Mouse (Mus musculus) limb, embryonic 15.5 days (tissue): ENCODE results near the gene Jmy. TPM values are rescaled to one million over a fixed set of nuclear protein-coding genes. Genes with fewer than 3 reads are reported as not detected.
"Not testable (repeated sequence)": the region's sequence is repeated elsewhere in the genome, so short reads cannot be mapped to it uniquely, and the experiment has no call there.

ENCODE experiments used
- ATAC-seq: fragments of 200-750 bp; cut with Nextera tagmentation; 2 replicates; pipeline ENCODE4 v1.8.0; 2017; ENCODE audit warnings: low read depth, moderate TSS enrichment; ENCODE audit not compliant: insufficient number of reproducible peaks, low FRiP score, low TSS enrichment
- H3K27ac ChIP-seq: fragments of 300-500 bp; sonication (generic); 2 replicates; pipeline ENCODE4 v1.5.1; 2015; ENCODE audit warnings: moderate library complexity, mild to moderate bottlenecking, inconsistent platforms
- H3K27me3 ChIP-seq: fragments of 300-500 bp; sonication (generic); 2 replicates; pipeline ENCODE4 v1.6.1; 2015; ENCODE audit warnings: inconsistent platforms
- H3K36me3 ChIP-seq: fragments of 300-500 bp; sonication (generic); 2 replicates; pipeline ENCODE4 v1.6.1; 2015; ENCODE audit warnings: inconsistent platforms
- H3K4me1 ChIP-seq: fragments of 300-500 bp; sonication (generic); 2 replicates; pipeline ENCODE4 v1.6.1; 2015; ENCODE audit warnings: inconsistent platforms
- H3K4me2 ChIP-seq: fragments of 300-500 bp; sonication (generic); 2 replicates; pipeline ENCODE4 v1.6.1; 2015; ENCODE audit warnings: mild to moderate bottlenecking, inconsistent platforms
- H3K4me3 ChIP-seq: fragments of 300-500 bp; sonication (generic); 2 replicates; pipeline ENCODE4 v1.5.1; 2015; ENCODE audit warnings: mild to moderate bottlenecking, inconsistent platforms
- H3K9ac ChIP-seq: fragments of 300-500 bp; sonication (generic); 2 replicates; pipeline ENCODE4 v1.6.1; 2015; ENCODE audit warnings: inconsistent platforms
- H3K9me3 ChIP-seq: fragments of 300-500 bp; sonication (generic); 2 replicates; pipeline ENCODE4 v1.6.1; 2016; ENCODE audit warnings: inconsistent platforms
- WGBS: fragments of 180-500 bp; shearing (Covaris S2); methylation state at CpG from one replicate; pipeline ENCODE4 v1.1.7; 2015; 5-methylcytosine and 5-hydroxymethylcytosine counted together
- polyA plus RNA-seq: library from polyadenylated mRNA; unstranded; fragments of >200 nt; fragmentation: Nextera tagmentation; extraction: Ambion mirVana; gene quantifications from 2 replicates; pipeline ENCODE4 v1.2.1, GENCODE M21; 2015

The Jmy gene
- 4.6 and 5.7 TPM in 2 replicates for polyA plus RNA-seq

GRCm38 (mm10) chr13:93499167-93499972, at the start of gene Jmy:
TSS of gene Jmy (minus strand) at chr13:93499808.
- Histone ChIP-seq H3K4me1 (0 out of 2 replicates have a peak, but pooled peaks cover 7% of the 10 kb centered on the region), H3K27me3 (no peaks in the 10 kb centered on the region), H3K4me3 (peak within 1 kb of the TSS; percentile 97), H3K9ac (peak within 1 kb of the TSS; percentile 98), H3K4me2 (peak within 1 kb of the TSS; percentile 78), H3K36me3 (no peaks in the 10 kb centered on the region), H3K27ac (peak within 1 kb of the TSS; percentile 97), H3K9me3 (no peaks in the 10 kb centered on the region)
- under 1% methylated on average over 95 of the region's 105 CpGs for WGBS
- peak; percentile 94 for ATAC-seq

- Histone ChIP-seq H3K27ac (no peak overlapping the region), H3K4me3 (no peak overlapping the region), H3K4me1 (peaks cover 6% of the 10 kb centered on the region; the same call in 1 of the 2 replicates), H3K27me3 (no peaks in the 10 kb centered on the region), H3K4me2 (no peak overlapping the region), H3K9ac (no peak overlapping the region), H3K36me3 (no peaks in the 10 kb centered on the region), H3K9me3 (no peaks in the 10 kb centered on the region)
- no peak for ATAC-seq
- 63% methylated on average over 5 of the region's 5 CpGs for WGBS
These were observed 48.0 kb upstream of the Jmy start for GRCm38 (mm10) chr13:93547641-93548040.

DNA sequence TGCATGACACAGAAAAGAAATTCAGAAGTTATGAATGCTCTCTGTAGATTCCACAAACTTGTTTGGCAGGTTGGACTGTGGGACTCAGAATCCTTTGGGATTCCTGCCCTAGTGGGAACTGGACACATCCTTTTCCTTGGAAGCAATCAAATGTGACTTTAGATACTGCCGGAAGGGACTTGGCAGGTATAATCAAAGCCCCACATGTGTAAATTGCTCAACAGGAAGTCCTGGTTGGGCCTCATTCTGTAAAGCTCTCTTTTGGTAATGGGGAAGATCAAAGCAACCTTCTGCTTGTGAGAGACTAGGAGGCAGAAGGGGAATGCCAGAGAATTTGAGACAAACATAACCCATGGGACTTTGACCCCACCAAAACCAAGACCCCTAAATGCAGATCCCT, 46.4 kb upstream of the Jmy start:
- H3K27me3 ChIP-seq, result no peaks in the 10 kb centered on the region
- WGBS, result 24% methylated on average over 1 of the region's 1 CpGs
- ATAC-seq, result no peak
- H3K4me3 ChIP-seq, result no peak overlapping the region
- no peak overlapping the region for H3K9ac ChIP-seq
- peaks cover 6% of the 10 kb centered on the region; the same call in 1 of the 2 replicates for H3K4me1 ChIP-seq
- no peak overlapping the region for H3K27ac ChIP-seq
- H3K36me3 ChIP-seq, result no peaks in the 10 kb centered on the region
- H3K4me2 ChIP-seq, result no peak overlapping the region
- H3K9me3 ChIP-seq, result no peaks in the 10 kb centered on the region

GRCm38 (mm10) chr13:93544274-93544673, 44.7 kb upstream of the Jmy start:
- H3K27ac ChIP-seq, result no peak overlapping the region
- H3K27me3 ChIP-seq, result no peaks in the 10 kb centered on the region
- no peak overlapping the region for H3K4me3 ChIP-seq
- H3K4me1 ChIP-seq, result peaks cover 7% of the 10 kb centered on the region; the same call in 1 of the 2 replicates
- H3K9ac ChIP-seq, result no peak overlapping the region
- no peaks in the 10 kb centered on the region for H3K9me3 ChIP-seq
- H3K4me2 ChIP-seq, result no peak overlapping the region
- no peaks in the 10 kb centered on the region for H3K36me3 ChIP-seq
- no peak for ATAC-seq

DNA sequence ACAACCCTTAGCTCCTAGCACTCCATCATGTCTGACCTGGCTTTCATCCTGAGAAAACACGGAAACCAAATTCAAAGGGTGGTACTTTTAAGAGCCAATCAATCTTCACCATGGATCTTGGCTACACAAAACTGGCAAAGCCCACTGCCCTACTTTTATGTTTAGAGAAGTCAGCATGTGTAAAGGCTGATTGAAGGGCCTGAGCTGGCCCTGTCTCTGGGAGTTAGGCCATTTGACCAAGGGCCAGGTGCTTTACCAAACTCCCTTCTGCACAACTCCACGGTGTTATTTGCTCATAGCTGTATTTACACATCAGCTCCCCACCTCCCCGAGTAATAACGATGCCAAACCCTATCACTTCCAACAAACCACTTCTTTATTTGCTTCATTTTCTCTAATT, 39.7 kb upstream of the Jmy start:
- no peak for ATAC-seq
- 49% methylated on average over 4 of the region's 4 CpGs for WGBS

GRCm38 (mm10) chr13:93518753-93519319, 19.2 kb upstream of the Jmy start:
- peak overlapping the region; percentile 44 for H3K27ac ChIP-seq
- peak; percentile 74; the same call in 1 of the 2 replicates for ATAC-seq
- peaks cover 20% of the 10 kb centered on the region for H3K4me1 ChIP-seq
- H3K9me3 ChIP-seq, result no peaks in the 10 kb centered on the region
- no peaks in the 10 kb centered on the region for H3K36me3 ChIP-seq
- no peak overlapping the region for H3K4me3 ChIP-seq
- no peaks in the 10 kb centered on the region for H3K27me3 ChIP-seq
- WGBS, result 25% methylated on average over 2 of the region's 2 CpGs
- H3K9ac ChIP-seq, result no peak overlapping the region
- no peak overlapping the region for H3K4me2 ChIP-seq

More for the DNA sequence above, 39.7 kb upstream of the Jmy start:
- Histone ChIP-seq H3K36me3 (no peaks in the 10 kb centered on the region), H3K27me3 (no peaks in the 10 kb centered on the region), H3K27ac (no peak overlapping the region; the same call in 1 of the 2 replicates), H3K4me2 (no peak overlapping the region), H3K9ac (no peak overlapping the region), H3K4me3 (no peak overlapping the region), H3K4me1 (0 out of 2 replicates have a peak, but pooled peaks cover 3% of the 10 kb centered on the region), H3K9me3 (no peaks in the 10 kb centered on the region)

DNA sequence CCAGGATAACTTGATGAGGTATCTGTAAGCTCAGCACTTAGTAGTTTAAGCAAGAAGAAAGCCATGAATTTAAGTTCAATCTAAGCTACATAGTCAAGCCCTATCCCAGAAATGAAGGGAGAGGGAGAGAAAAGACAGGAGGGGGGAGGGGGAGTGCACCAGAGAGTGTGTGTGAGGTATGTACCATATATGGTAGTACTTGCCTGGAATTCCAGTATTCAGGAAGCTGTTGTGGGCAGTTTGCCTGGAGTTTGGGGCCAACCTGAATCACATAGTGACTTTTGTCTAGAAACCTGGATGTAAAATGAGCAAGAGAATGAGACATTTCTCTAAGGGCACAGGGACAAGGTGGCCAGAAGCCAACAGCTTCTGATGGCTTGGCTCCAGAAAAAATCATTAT, 17.6 kb upstream of the Jmy start:
- Histone ChIP-seq H3K9me3 (no peaks in the 10 kb centered on the region), H3K4me3 (no peak overlapping the region), H3K27ac (peak overlapping the region; percentile 47; the same call in 1 of the 2 replicates), H3K9ac (no peak overlapping the region), H3K36me3 (no peaks in the 10 kb centered on the region), H3K4me1 (peaks cover 17% of the 10 kb centered on the region), H3K27me3 (no peaks in the 10 kb centered on the region), H3K4me2 (no peak overlapping the region)
- ATAC-seq, result no peak

GRCm38 (mm10) chr13:93514000-93514795, 14.6 kb upstream of the Jmy start:
- no peak overlapping the region for H3K9ac ChIP-seq
- H3K27ac ChIP-seq, result no peak overlapping the region
- no peak for ATAC-seq
- peaks cover 24% of the 10 kb centered on the region for H3K4me1 ChIP-seq
- 86% methylated on average over 10 of the region's 10 CpGs for WGBS
- H3K27me3 ChIP-seq, result no peaks in the 10 kb centered on the region
- no peaks in the 10 kb centered on the region for H3K36me3 ChIP-seq
- H3K4me2 ChIP-seq, result no peak overlapping the region
- no peaks in the 10 kb centered on the region for H3K9me3 ChIP-seq
- H3K4me3 ChIP-seq, result no peak overlapping the region

DNA sequence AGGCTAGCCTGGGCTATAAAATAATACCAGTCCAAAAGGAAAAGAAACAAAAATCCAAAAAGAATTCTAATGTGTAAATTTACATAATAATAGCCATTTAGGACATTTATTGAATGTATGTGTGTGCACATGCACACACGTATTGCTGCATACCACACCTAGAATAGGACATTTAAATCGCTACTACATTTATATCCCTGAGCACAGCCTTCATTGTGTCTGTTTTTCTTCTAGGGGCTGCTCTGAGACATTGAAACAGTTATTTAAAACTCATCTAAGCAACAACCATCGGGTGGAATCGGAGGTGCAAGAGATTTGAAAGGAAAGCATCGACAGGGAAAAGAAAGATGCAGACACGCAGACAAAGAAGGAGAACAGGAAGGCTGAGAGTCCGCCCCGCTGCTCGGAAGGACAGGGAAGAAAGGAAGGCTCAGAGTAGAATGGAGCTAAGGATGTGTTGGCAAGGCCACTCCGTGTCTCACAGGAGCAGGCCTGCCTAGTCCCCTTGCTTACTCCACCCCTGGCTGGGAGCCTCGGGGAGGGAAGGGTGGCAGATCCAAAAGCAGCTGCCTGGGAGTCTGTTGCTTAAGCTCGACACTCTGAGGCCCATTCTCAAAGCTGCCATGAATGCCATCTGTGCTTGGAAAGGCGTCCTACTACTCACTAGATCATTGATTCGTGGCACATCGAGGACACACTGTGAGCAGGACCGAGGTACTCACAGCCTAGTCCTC, 11.0 kb upstream of the Jmy start:
- H3K4me2 ChIP-seq, result no peak overlapping the region
- H3K9me3 ChIP-seq, result no peaks in the 10 kb centered on the region
- no peaks in the 10 kb centered on the region for H3K27me3 ChIP-seq
- peaks cover 7% of the 10 kb centered on the region for H3K4me1 ChIP-seq
- 63% methylated on average over 16 of the region's 16 CpGs for WGBS
- H3K36me3 ChIP-seq, result no peaks in the 10 kb centered on the region
- ATAC-seq, result no peak
- H3K4me3 ChIP-seq, result no peak overlapping the region
- H3K9ac ChIP-seq, result no peak overlapping the region
- no peak overlapping the region for H3K27ac ChIP-seq

- not testable (repeated sequence) for H3K27ac ChIP-seq, H3K4me3 ChIP-seq, H3K36me3 ChIP-seq, H3K4me2 ChIP-seq, ATAC-seq, H3K4me1 ChIP-seq, H3K9me3 ChIP-seq, H3K9ac ChIP-seq, H3K27me3 ChIP-seq
- WGBS, result 80% methylated on average over 5 of the region's 5 CpGs
These were observed 7.3 kb upstream of the Jmy start for GRCm38 (mm10) chr13:93506920-93507319.

DNA sequence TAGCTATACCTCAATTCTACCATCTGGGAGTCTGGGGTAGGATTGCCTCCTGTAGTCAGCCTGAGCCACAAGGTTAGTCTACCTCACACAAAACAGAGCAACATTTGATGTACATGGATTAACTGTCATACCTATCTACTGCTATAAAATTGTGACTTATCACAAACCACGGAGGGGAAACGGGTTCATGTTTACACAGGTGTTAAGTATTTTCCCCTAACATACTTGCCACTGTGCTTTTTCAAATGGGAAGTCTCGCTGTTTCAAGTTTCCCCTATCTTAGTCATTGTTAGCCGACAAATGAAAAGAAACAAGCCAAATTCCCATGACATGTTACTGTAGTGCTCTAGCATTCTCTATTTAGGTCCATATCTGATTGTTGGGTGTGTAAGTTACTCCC, 2.1 kb upstream of the Jmy start:
- no peak overlapping the region for H3K27ac ChIP-seq
- H3K4me2 ChIP-seq, result no peak overlapping the region
- no peaks in the 10 kb centered on the region for H3K9me3 ChIP-seq
- H3K36me3 ChIP-seq, result no peaks in the 10 kb centered on the region
- H3K9ac ChIP-seq, result no peak overlapping the region
- H3K4me3 ChIP-seq, result no peak overlapping the region
- no peak for ATAC-seq
- 0 out of 2 replicates have a peak, but pooled peaks cover 7% of the 10 kb centered on the region for H3K4me1 ChIP-seq
- WGBS, result 63% methylated on average over 4 of the region's 4 CpGs
- no peaks in the 10 kb centered on the region for H3K27me3 ChIP-seq
